Mouse (Mus musculus) ovary, adult 2 months (tissue): ENCODE results near the gene Zscan4-ps1. TPM values are rescaled to one million over a fixed set of nuclear protein-coding genes. Genes with fewer than 3 reads are reported as not detected.

Experiments used
- polyA plus RNA-seq: library from polyadenylated mRNA; depleted of rRNA; stranded (reverse); fragments of >200 nt; gene quantifications from 2 replicates; pipeline ENCODE4 v1.2.3, GENCODE M21; 2012; rRNA removed

Gene Zscan4-ps1
- not detected in 2 replicates for polyA plus RNA-seq

DNA sequence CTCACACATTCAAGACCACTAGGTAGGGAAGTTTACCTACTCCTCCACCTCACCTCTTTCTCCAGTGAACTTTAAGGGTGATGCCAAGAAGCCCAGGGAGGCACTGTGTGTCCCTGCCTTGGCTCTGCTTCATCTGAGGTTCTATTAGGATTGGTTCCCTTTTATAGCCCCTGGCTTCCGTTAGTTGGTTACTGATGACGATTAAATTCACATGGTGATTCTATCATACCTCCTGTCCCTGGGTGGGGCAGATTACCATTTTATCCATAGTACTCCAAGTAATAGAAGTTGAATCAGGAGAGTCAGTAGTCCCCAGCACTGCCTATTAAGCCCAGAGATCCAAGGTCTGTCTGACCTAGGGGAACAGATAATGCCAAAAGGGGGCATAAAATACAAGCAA, at the start of gene Zscan4-ps1:
Gene Zscan4-ps1, minus strand, starts transcription at position 101 of the 400 bp plus-strand sequence.

Other genes starting within 250 kb of the Zscan4-ps1 start
- not detected in 2 replicates for gene Zscan4b, start 164.6 kb downstream of the Zscan4-ps1 start, polyA plus RNA-seq
- gene Zscan4c, start 63.9 kb downstream of the Zscan4-ps1 start, polyA plus RNA-seq, result not detected in 2 replicates
- gene Zscan4d, start 96.5 kb upstream of the Zscan4-ps1 start, polyA plus RNA-seq, result not detected in 2 replicates
- gene Zscan4e, start 241.0 kb upstream of the Zscan4-ps1 start, polyA plus RNA-seq, result not detected in 2 replicates